Mouse (Mus musculus): ENCODE measurements around the gene Prex1.

DNA sequence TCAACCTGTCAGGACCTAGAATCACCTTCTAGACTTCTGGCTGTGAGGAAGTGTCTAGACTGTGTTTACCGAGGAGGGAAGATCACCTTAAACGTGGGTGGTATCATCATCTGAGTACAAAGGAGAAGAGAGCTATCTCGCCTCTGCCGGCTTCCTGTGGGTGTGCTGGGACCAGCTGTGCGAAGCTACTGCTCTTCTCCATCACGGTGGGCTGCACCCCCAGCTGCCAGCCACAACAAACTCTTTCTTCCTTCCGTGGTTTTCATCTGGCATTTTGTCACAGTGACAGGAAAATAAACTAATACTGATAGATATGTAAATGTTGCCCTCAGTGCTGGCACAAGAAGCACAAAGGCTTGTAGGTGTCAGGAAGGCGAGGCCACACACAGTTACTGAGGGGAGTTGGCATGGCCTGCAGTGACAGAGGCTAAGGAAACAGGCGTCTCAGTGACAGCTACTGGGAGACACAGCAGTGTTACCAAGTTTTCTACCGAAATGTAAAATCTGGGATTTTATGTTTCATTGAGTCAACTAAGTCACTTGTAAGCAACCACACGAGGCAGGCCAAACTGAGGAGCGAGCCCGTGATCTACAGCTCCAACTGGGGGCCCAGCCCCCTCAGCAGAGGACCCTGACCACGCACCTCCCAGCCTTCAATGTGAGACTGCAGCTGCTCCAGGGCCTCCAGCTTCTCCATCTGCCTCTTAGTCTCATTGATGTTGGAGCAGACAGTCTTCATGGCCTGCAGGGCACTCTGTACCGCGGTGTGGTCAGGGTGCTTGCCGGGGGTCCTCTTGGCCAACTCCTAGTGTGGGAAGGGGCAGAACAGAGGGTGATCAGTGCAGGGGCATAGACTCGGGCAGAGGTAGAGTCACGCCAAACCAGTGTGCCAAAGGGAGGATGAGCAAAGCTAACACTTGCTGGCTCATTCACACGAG, 92.8 kb downstream of the Prex1 start:
- no peak for TF ChIP-seq CTCF (IDR thresholded peaks at IDR 0.05; ENCODE audit: extremely low read depth, insufficient read length, insufficient replicate concordance, low read depth, low read length)
- no peak for TF ChIP-seq POLR2A (IDR thresholded peaks at IDR 0.05; ENCODE audit: low read depth, low read length)

Measured in small intestine, adult 2 months (tissue).